Mouse (Mus musculus): ENCODE measurements at regions not wholly inside any gene's neighbourhood (a gene's known extent, or its start where the extent isn't known, plus 50 kb on each side); places are given as distances from the start of the nearest gene placed in this dataset.
"Not testable (repeated sequence)": the region's sequence is repeated elsewhere in the genome, so short reads cannot be mapped to it uniquely, and the experiment has no call there.

- DNase-seq = no peak
- intact Hi-C loops (cut with DNase I; ENCODE audit: low total_unique reads) = no loop called here
These were observed 114.2 kb downstream of the Nectin1 start for GRCm38 (mm10) chr9:43857988-43858387.

GRCm38 (mm10) chr9:43858761-43859160 lies 115.0 kb downstream of the Nectin1 start:
- intact Hi-C loops (cut with DNase I; ENCODE audit: low total_unique reads) = no loop called here
- no peak for DNase-seq

- DNase-seq = no peak
- intact Hi-C loops (cut with DNase I; ENCODE audit: low total_unique reads) = no loop called here
These were observed 116.5 kb downstream of the Nectin1 start for GRCm38 (mm10) chr9:43860264-43860663.

GRCm38 (mm10) chr9:43861375-43861774 lies 117.6 kb downstream of the Nectin1 start:
- intact Hi-C loops (cut with DNase I; ENCODE audit: low total_unique reads) = no loop called here
- no peak for DNase-seq

- DNase-seq; intact Hi-C loops (cut with DNase I; ENCODE audit: low total_unique reads): not testable (repeated sequence)
These were observed 118.2 kb downstream of the Nectin1 start for GRCm38 (mm10) chr9:43862034-43862433.

- peak; percentile 17 for DNase-seq
- intact Hi-C loops (cut with DNase I; ENCODE audit: low total_unique reads) = no loop called here
These were observed 120.0 kb downstream of the Nectin1 start for GRCm38 (mm10) chr9:43863609-43864397.

- intact Hi-C loops (cut with DNase I; ENCODE audit: low total_unique reads) = no loop called here
- no peak for DNase-seq
These were observed 123.0 kb downstream of the Nectin1 start for GRCm38 (mm10) chr9:43866802-43867201.

GRCm38 (mm10) chr9:43873841-43874240 lies 130.1 kb downstream of the Nectin1 start:
- intact Hi-C loops (cut with DNase I; ENCODE audit: low total_unique reads) = no loop called here
- no peak for DNase-seq

- intact Hi-C loops (cut with DNase I; ENCODE audit: low total_unique reads) = no loop called here
- DNase-seq = no peak
These were observed 130.5 kb downstream of the Nectin1 start for GRCm38 (mm10) chr9:43874332-43874731.

- intact Hi-C loops (cut with DNase I; ENCODE audit: low total_unique reads) = no loop called here
- DNase-seq = no peak
These were observed 135.6 kb downstream of the Nectin1 start for GRCm38 (mm10) chr9:43879220-43879968.

- intact Hi-C loops (cut with DNase I; ENCODE audit: low total_unique reads) = no loop called here
- DNase-seq = no peak
These were observed 136.2 kb downstream of the Nectin1 start for GRCm38 (mm10) chr9:43879969-43880396.

- DNase-seq = no peak
- intact Hi-C loops (cut with DNase I; ENCODE audit: low total_unique reads) = no loop called here
These were observed 149.3 kb downstream of the Nectin1 start for GRCm38 (mm10) chr9:43893086-43893485.

- no peak for DNase-seq
- intact Hi-C loops (cut with DNase I; ENCODE audit: low total_unique reads) = no loop called here
These were observed 143.9 kb upstream of the Thy1 start for GRCm38 (mm10) chr9:43899239-43899638.

GRCm38 (mm10) chr9:43908325-43908724 lies 134.9 kb upstream of the Thy1 start:
- intact Hi-C loops (cut with DNase I; ENCODE audit: low total_unique reads) = no loop called here

GRCm38 (mm10) chr9:43915015-43915414 lies 128.2 kb upstream of the Thy1 start:
- no peak for DNase-seq
- intact Hi-C loops (cut with DNase I; ENCODE audit: low total_unique reads) = no loop called here

More at GRCm38 (mm10) chr9:43908325-43908724, 134.9 kb upstream of the Thy1 start:
- DNase-seq = no peak

- intact Hi-C loops (cut with DNase I; ENCODE audit: low total_unique reads) = no loop called here
- DNase-seq = no peak
These were observed 125.7 kb upstream of the Thy1 start for GRCm38 (mm10) chr9:43917467-43917866.

- intact Hi-C loops (cut with DNase I; ENCODE audit: low total_unique reads) = no loop called here
- DNase-seq = no peak
These were observed 124.2 kb upstream of the Thy1 start for GRCm38 (mm10) chr9:43919010-43919409.

- intact Hi-C loops (cut with DNase I; ENCODE audit: low total_unique reads) = loop anchor here (5.0 kb wide), 1 partner anchor 52 kb away; no protein-coding TSS in a partner anchor
- peak; percentile 73 for DNase-seq
These were observed 123.0 kb upstream of the Thy1 start for GRCm38 (mm10) chr9:43920053-43920754.

GRCm38 (mm10) chr9:43922231-43922630 lies 121.0 kb upstream of the Thy1 start:
- intact Hi-C loops (cut with DNase I; ENCODE audit: low total_unique reads) = loop anchor here (5.0 kb wide), 1 partner anchor 50 kb away; no protein-coding TSS in a partner anchor

GRCm38 (mm10) chr9:43923088-43923487 lies 120.1 kb upstream of the Thy1 start:
- no peak for DNase-seq
- intact Hi-C loops (cut with DNase I; ENCODE audit: low total_unique reads) = loop anchor here (5.0 kb wide), 1 partner anchor 49 kb away; no protein-coding TSS in a partner anchor

More at GRCm38 (mm10) chr9:43922231-43922630, 121.0 kb upstream of the Thy1 start:
- no peak for DNase-seq
